Mouse (Mus musculus): ENCODE measurements around the gene Kif3c.

- no peak for TF ChIP-seq NELFE (IDR thresholded peaks at IDR 0.05; ENCODE audit: low read depth, low read length)
- TF ChIP-seq POLR2A (IDR thresholded peaks at IDR 0.05; ENCODE audit: control insufficient read depth in 1 of 2, insufficient read depth in 1 of 2, low read depth in 1 of 2, low read length in 2 of 2, poor library complexity in 1 of 2), result no peak
- TF ChIP-seq CTCF (IDR thresholded peaks at IDR 0.05 in 2 of 3, conservative IDR thresholded peaks at IDR 0.05 in 1 of 3; ENCODE audit: control insufficient read depth in 1 of 3, insufficient read depth in 1 of 3, low read depth in 2 of 3, low read length in 3 of 3, poor library complexity in 1 of 3, severe bottlenecking in 1 of 3), result no peak
- TF ChIP-seq GATA1 (IDR thresholded peaks at IDR 0.05; ENCODE audit: low read depth, low read length), result no peak
- TF ChIP-seq ZNF384 (IDR thresholded peaks at IDR 0.05; ENCODE audit: low read depth, low read length), result no peak
- no peak for TF ChIP-seq MYC (IDR thresholded peaks at IDR 0.05; ENCODE audit: low read depth, low read length)
- no peak for TF ChIP-seq POLR2AphosphoS5 (IDR thresholded peaks at IDR 0.05; ENCODE audit: borderline replicate concordance, low read depth, low read length)
- TF ChIP-seq E2F4 (IDR thresholded peaks at IDR 0.05; ENCODE audit: borderline replicate concordance, low read depth, low read length), result no peak
- TF ChIP-seq USF2 (IDR thresholded peaks at IDR 0.05; ENCODE audit: borderline replicate concordance in 1 of 2, insufficient read depth in 1 of 2, low read depth in 1 of 2, low read length in 2 of 2), result no peak
- no peak for TF ChIP-seq ETS1 (IDR thresholded peaks at IDR 0.05; ENCODE audit: low read depth, low read length)
- no peak for TF ChIP-seq MAX (IDR thresholded peaks at IDR 0.05; ENCODE audit: low read length)
- no peak for TF ChIP-seq CHD2 (IDR thresholded peaks at IDR 0.05; ENCODE audit: low read length)
- TF ChIP-seq ZMIZ1 (IDR thresholded peaks at IDR 0.05; ENCODE audit: low read depth, low read length), result no peak
Observed at GRCm38 (mm10) chr12:3319377-3319776, 45.6 kb upstream of the Kif3c start.
